Mouse (Mus musculus) retina, adult 2 months (tissue): ENCODE measurements around the gene Hoxb4.

Source experiments
- DNase-seq: peaks from one replicate; pipeline ENCODE4 v3.0.0-alpha.2; 2012; ENCODE audit warnings: low read depth, low spot score

Gene Hoxb4

GRCm38 (mm10) chr11:96298895-96299667, 19.0 kb upstream of the Hoxb4 start:
- no peak for DNase-seq

GRCm38 (mm10) chr11:96299781-96300180, 18.3 kb upstream of the Hoxb4 start:
- DNase-seq = no peak

- no peak for DNase-seq
Measured at GRCm38 (mm10) chr11:96300354-96301063, 17.6 kb upstream of the Hoxb4 start.

- DNase-seq = no peak
Measured at GRCm38 (mm10) chr11:96301064-96301431, 17.0 kb upstream of the Hoxb4 start.

- DNase-seq = no peak
Measured at GRCm38 (mm10) chr11:96301837-96302236, 16.2 kb upstream of the Hoxb4 start.

- no peak for DNase-seq
Measured at GRCm38 (mm10) chr11:96302381-96303150, 15.5 kb upstream of the Hoxb4 start.

- no peak for DNase-seq
Measured at GRCm38 (mm10) chr11:96303151-96304099, 14.6 kb upstream of the Hoxb4 start, which contains the start of gene Hoxb5. Hoxb5 (plus strand) TSS chr11:96303336.

GRCm38 (mm10) chr11:96304381-96305195, 13.5 kb upstream of the Hoxb4 start:
- DNase-seq = no peak

- no peak for DNase-seq
Measured at GRCm38 (mm10) chr11:96305505-96306182, 12.4 kb upstream of the Hoxb4 start.

- no peak for DNase-seq
Measured at GRCm38 (mm10) chr11:96306183-96306907, 11.7 kb upstream of the Hoxb4 start.

- no peak for DNase-seq
Measured at GRCm38 (mm10) chr11:96306908-96307269, 11.2 kb upstream of the Hoxb4 start.

GRCm38 (mm10) chr11:96308763-96309162, 9.3 kb upstream of the Hoxb4 start:
- DNase-seq = no peak

- no peak for DNase-seq
Measured at GRCm38 (mm10) chr11:96309288-96309687, 8.8 kb upstream of the Hoxb4 start.

- DNase-seq = no peak
Measured at GRCm38 (mm10) chr11:96310183-96310938, 7.7 kb upstream of the Hoxb4 start.

- DNase-seq = no peak
Measured at GRCm38 (mm10) chr11:96311097-96311496, 7.0 kb upstream of the Hoxb4 start.

GRCm38 (mm10) chr11:96311520-96312417, 6.3 kb upstream of the Hoxb4 start:
- no peak for DNase-seq

GRCm38 (mm10) chr11:96313134-96313533, 4.9 kb upstream of the Hoxb4 start:
- no peak for DNase-seq
